Mouse (Mus musculus) cerebellum, adult 9-10 months (tissue): ENCODE measurements around the gene Pla2g12b.

Experiments
- DNase-seq: peaks from one replicate; pipeline ENCODE4 v3.0.0; 2022

Pla2g12b gene

GRCm38 (mm10) chr10:59470451-59470850 lies 67.0 kb downstream of the Pla2g12b start:
- peak; percentile 83 for DNase-seq
